Mouse (Mus musculus) thymus, postnatal 4 days (tissue): ENCODE data around the gene Xpo6.
A peak's percentile ranks its signal among the peaks of the same experiment; 100 is the strongest.

ENCODE experiments used
- DNase-seq: peaks from one replicate; pipeline ENCODE4 v3.0.0; 2021

Gene Xpo6

GRCm38 (mm10) chr7:126119819-126120218 is 80.5 kb downstream of the Xpo6 start:
- no peak for DNase-seq

- no peak for DNase-seq
Observed at GRCm38 (mm10) chr7:126113263-126113662, 87.0 kb downstream of the Xpo6 start.

- no peak for DNase-seq
Observed at GRCm38 (mm10) chr7:126111230-126111629, 89.1 kb downstream of the Xpo6 start.

- no peak for DNase-seq
Observed at GRCm38 (mm10) chr7:126109898-126110297, 90.4 kb downstream of the Xpo6 start.

GRCm38 (mm10) chr7:126100440-126100839 is 99.9 kb downstream of the Xpo6 start:
- no peak for DNase-seq

GRCm38 (mm10) chr7:126099835-126100234 is 100.5 kb downstream of the Xpo6 start:
- DNase-seq: no peak

GRCm38 (mm10) chr7:126099163-126099775 is 101.0 kb downstream of the Xpo6 start:
- DNase-seq: no peak

GRCm38 (mm10) chr7:126097219-126097915 is 102.9 kb downstream of the Xpo6 start:
- no peak for DNase-seq

GRCm38 (mm10) chr7:126096596-126096995 is 103.7 kb downstream of the Xpo6 start:
- DNase-seq: no peak

GRCm38 (mm10) chr7:126094738-126095137 is 105.6 kb downstream of the Xpo6 start:
- no peak for DNase-seq

GRCm38 (mm10) chr7:126093162-126093561 is 107.1 kb downstream of the Xpo6 start:
- DNase-seq: no peak

GRCm38 (mm10) chr7:126089782-126090181 is 110.5 kb downstream of the Xpo6 start:
- DNase-seq: peak; percentile 72

GRCm38 (mm10) chr7:126088155-126088554 is 112.1 kb downstream of the Xpo6 start:
- peak; percentile 52 for DNase-seq

GRCm38 (mm10) chr7:126087602-126088001 is 112.7 kb downstream of the Xpo6 start:
- peak; percentile 47 for DNase-seq

- DNase-seq: no peak
Observed at GRCm38 (mm10) chr7:126086321-126086741, 114.0 kb downstream of the Xpo6 start.

GRCm38 (mm10) chr7:126085154-126085553 is 115.1 kb downstream of the Xpo6 start:
- DNase-seq: no peak

- DNase-seq: no peak
Observed at GRCm38 (mm10) chr7:126083980-126084348, 116.3 kb downstream of the Xpo6 start.

- DNase-seq: no peak
Observed at GRCm38 (mm10) chr7:126083341-126083979, 116.8 kb downstream of the Xpo6 start.

- peak; percentile 63 for DNase-seq
Observed at GRCm38 (mm10) chr7:126082286-126082741, 118.0 kb downstream of the Xpo6 start, which contains the start of gene Gsg1l. Gsg1l (minus strand) TSS chr7:126082411.

- DNase-seq: peak; percentile 21
Observed at GRCm38 (mm10) chr7:126081727-126082285, 118.5 kb downstream of the Xpo6 start.

GRCm38 (mm10) chr7:126080949-126081654 is 119.2 kb downstream of the Xpo6 start:
- DNase-seq: no peak

GRCm38 (mm10) chr7:126076935-126077334 is 123.4 kb downstream of the Xpo6 start:
- DNase-seq: no peak

GRCm38 (mm10) chr7:126075058-126075457 is 125.2 kb downstream of the Xpo6 start:
- DNase-seq: no peak
